Mouse (Mus musculus): Measurements from ENCODE around the gene 4921539E11Rik.

4921539E11Rik gene

GRCm38 (mm10) chr4:103290763-103291162 is at the start of gene 4921539E11Rik:
4921539E11Rik (minus strand) TSS chr4:103290863.
- no peak for DNase-seq

GRCm38 (mm10) chr4:103335134-103335533 is 44.5 kb upstream of the 4921539E11Rik start:
- no peak for DNase-seq

- no peak for DNase-seq
These were observed 38.7 kb upstream of the 4921539E11Rik start for GRCm38 (mm10) chr4:103329348-103329747.

GRCm38 (mm10) chr4:103326994-103327393 is 36.3 kb upstream of the 4921539E11Rik start:
- DNase-seq: no peak

- no peak for DNase-seq
These were observed 34.2 kb upstream of the 4921539E11Rik start for GRCm38 (mm10) chr4:103324688-103325451.

- no peak for DNase-seq
These were observed 30.8 kb upstream of the 4921539E11Rik start for GRCm38 (mm10) chr4:103321461-103321860.

GRCm38 (mm10) chr4:103315861-103316260 is 25.2 kb upstream of the 4921539E11Rik start:
- no peak for DNase-seq

- no peak for DNase-seq
These were observed 23.9 kb upstream of the 4921539E11Rik start for GRCm38 (mm10) chr4:103314526-103314910.

GRCm38 (mm10) chr4:103313587-103314525 is 23.2 kb upstream of the 4921539E11Rik start, which contains the start of gene Oma1:
Oma1 (plus strand) TSS chr4:103313812.
- DNase-seq: peak; percentile 99

- peak; percentile 73 for DNase-seq
These were observed 13.2 kb upstream of the 4921539E11Rik start for GRCm38 (mm10) chr4:103303851-103304250.

GRCm38 (mm10) chr4:103299342-103299741 is 8.7 kb upstream of the 4921539E11Rik start:
- DNase-seq: no peak

- no peak for DNase-seq
These were observed 2.3 kb downstream of the 4921539E11Rik start for GRCm38 (mm10) chr4:103288342-103288741.

GRCm38 (mm10) chr4:103273021-103273420 is 17.6 kb downstream of the 4921539E11Rik start:
- no peak for DNase-seq

GRCm38 (mm10) chr4:103269336-103269735 is 21.3 kb downstream of the 4921539E11Rik start:
- DNase-seq: no peak

- no peak for DNase-seq
These were observed 25.5 kb downstream of the 4921539E11Rik start for GRCm38 (mm10) chr4:103265166-103265565.

- DNase-seq: no peak
These were observed 26.8 kb downstream of the 4921539E11Rik start for GRCm38 (mm10) chr4:103263812-103264396.

GRCm38 (mm10) chr4:103263378-103263777 is 27.3 kb downstream of the 4921539E11Rik start:
- DNase-seq: no peak

- DNase-seq: no peak
These were observed 31.8 kb downstream of the 4921539E11Rik start for GRCm38 (mm10) chr4:103258817-103259216.

GRCm38 (mm10) chr4:103253846-103254245 is 36.8 kb downstream of the 4921539E11Rik start:
- DNase-seq: no peak

- DNase-seq: no peak
These were observed 41.1 kb downstream of the 4921539E11Rik start for GRCm38 (mm10) chr4:103249436-103250085.

GRCm38 (mm10) chr4:103247813-103248212 is 42.9 kb downstream of the 4921539E11Rik start:
- no peak for DNase-seq

- no peak for DNase-seq
These were observed 43.4 kb downstream of the 4921539E11Rik start for GRCm38 (mm10) chr4:103247249-103247648.

GRCm38 (mm10) chr4:103232156-103232555 is 58.5 kb downstream of the 4921539E11Rik start:
- DNase-seq: no peak
